Mouse (Mus musculus): ENCODE measurements around the gene Camp. TPM values are rescaled to one million over a fixed set of nuclear protein-coding genes. Genes with fewer than 3 reads are reported as not detected.

The Camp gene
- 0.28 TPM in 1 of 2 replicates, not detected in the other for polyA plus RNA-seq (2012; rRNA removed)

DNA sequence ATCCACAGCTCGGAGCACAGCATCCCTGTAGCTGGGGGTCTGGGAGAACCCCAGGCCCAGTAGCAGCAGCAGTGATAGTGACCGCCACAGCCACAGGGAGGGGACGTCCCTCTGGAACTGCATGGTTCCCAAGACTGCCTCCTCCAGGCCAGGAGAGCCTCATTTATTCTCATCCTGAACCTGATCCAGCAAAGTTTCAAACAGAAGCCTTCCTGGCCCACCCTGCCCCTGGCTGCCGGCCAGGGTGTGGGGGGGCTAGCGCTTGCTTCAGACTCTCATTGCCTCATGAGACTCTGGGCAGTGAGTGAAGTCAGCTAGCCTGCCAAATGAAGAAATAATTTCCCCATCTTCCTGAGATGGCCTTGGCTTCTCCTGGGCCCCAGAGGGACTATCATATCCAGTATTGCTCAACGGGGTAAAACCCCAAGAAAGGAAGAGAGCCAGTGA is at the start of gene Camp:
TSS of gene Camp (minus strand) at position 306 of the 447 bp plus-strand sequence.

DNA sequence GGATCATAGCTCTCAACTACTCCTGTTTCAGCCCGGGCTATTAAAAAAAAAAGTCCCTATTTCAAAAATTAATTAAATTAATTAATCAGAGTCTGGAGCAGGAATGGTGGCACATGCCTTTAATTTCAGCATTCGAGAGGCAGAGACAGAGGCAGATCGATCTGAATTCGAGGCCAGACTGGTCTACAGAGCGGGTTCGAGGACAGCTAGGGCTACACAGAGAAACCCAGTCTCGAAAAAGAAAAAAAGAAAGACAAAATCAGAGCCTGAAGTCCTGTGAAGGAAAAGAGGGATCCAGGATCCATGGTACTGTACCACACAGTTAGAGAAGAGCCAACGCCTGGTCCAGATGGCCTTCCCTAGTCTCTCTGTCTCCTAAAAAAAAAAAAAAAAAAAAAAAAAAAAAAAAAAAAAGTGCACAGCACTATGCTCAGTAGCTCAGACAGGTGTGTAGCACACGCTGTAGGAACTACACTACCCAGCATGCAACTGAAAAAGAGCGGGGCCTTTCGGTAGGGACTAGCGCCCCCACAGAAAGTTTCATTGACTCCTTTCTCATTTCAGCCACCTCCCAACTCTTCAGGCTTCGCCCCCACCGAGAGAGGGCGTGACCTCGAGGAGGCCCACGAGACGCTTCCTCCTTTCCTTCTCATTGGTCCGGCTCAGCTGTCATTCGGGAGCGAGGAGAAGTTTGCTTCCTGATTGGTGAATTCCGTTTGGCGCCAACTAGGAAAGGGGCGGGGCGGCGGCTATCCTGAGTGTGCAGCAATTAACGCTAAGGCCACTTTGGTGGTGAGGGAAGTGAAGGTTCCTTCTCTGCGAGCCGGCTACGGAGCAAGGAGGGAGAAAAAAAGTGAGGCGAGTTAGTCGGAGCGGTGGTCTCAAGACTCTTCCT is 25.6 kb upstream of the Camp start, which contains the start of gene Cdc25a:
TSS of gene Cdc25a (plus strand) at position 783 of the 895 bp plus-strand sequence.

DNA sequence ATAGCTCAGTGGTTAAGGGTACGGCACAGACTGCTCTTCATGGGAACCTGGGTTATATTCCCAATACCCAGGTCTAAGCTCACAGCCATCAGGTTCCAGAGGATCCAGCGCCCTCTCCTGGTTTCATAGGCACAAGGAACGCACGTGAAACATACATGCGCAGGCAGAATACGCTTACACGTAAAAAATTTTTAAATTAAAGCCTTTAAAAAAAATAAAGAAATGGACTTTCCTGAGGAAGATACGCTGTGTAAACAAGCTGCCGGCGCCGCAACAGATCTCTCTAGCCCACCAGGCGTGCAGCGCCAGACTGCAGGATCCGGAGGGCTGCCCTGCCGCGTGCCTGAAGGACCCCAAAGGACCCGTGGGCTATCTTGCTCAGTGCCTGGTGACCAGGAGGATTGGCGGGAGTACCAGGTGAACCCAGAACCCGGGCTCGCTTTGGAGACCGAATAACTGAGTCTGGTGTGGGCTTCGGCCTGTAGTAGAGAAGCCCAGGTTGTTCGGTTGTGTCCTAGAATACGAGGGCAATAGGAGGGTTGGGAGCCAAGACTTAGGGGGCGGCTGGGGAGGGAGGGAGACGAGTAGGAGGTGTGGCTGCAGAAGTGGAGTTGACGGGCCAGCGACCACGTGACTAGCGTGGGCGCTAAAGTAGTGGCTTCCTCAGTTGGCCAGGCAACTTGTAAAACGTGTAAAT is 16.9 kb downstream of the Camp start, which contains the start of gene Nme6:
TSS of gene Nme6 (plus strand) at position 359 of the 697 bp plus-strand sequence.

DNA sequence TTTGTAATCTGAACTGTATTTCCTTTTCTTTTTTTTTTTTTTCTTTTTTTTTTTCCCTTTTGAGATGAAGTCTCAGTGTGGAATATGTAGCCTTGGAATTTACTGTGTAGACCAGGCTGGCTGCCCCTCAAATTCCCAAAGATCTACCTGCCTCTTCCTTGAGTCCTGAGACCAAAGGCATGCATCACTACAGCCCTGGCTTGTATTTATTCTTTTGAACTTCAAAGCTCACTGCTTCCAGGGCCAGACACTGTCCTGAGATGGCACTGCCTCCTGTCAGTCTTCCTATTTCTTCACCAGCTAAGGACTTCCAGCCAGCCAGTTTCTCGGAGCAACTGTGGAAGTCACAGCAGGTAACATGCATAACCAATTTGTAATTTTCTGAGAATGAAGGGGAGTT is 37.4 kb downstream of the Camp start, which contains the start of gene Spink8:
TSS of gene Spink8 (plus strand) at position 301 of the 400 bp plus-strand sequence.

Other genes with a start within 250 kb of the Camp start
- 0.09 and 0.12 TPM in 2 replicates for gene Fbxw24, start 223.6 kb downstream of the Camp start, polyA plus RNA-seq (2012; rRNA removed)
- not detected in 2 replicates for gene Fbxw25, start 185.0 kb downstream of the Camp start, polyA plus RNA-seq (2012; rRNA removed)
- not detected in 2 replicates for gene Fbxw18, start 146.9 kb downstream of the Camp start, polyA plus RNA-seq (2012; rRNA removed)
- not detected in 2 replicates for gene Fbxw26, start 103.5 kb downstream of the Camp start, polyA plus RNA-seq (2012; rRNA removed)
- not detected in 2 replicates for gene Fbxw27, start 58.9 kb downstream of the Camp start, polyA plus RNA-seq (2012; rRNA removed)
- 0.28 TPM in 1 of 2 replicates, not detected in the other for gene Spink8, start 37.3 kb downstream of the Camp start, polyA plus RNA-seq (2012; rRNA removed)
- gene Nme6, start 16.9 kb downstream of the Camp start, polyA plus RNA-seq (2012; rRNA removed): 18.8 and 19.6 TPM in 2 replicates
- gene Cdc25a, start 26.0 kb upstream of the Camp start, polyA plus RNA-seq (2012; rRNA removed): 14.0 and 16.8 TPM in 2 replicates
- 190 and 241 TPM in 2 replicates for gene Map4, start 81.8 kb upstream of the Camp start, polyA plus RNA-seq (2012; rRNA removed)